ENCODE assay signal across 10 mouse cellular contexts in genomic region chr10:80050885-80051617, GRCm38 (mm10). TPM values are rescaled to one million over a fixed set of nuclear protein-coding genes. Genes with fewer than 3 reads are reported as not detected.
DNase-seq lines count a peak whose midpoint lies in the region; ATAC-seq and TF ChIP-seq lines count a peak whose summit lies in the region.
"Had no signal": no experiment of that assay in that cellular context is flagged by ENCODE, and none has a peak within 500 bp of the region (broad histone marks: within the 10 kb centered on the region; RNA-seq: fewer than 3 reads in every experiment).

No protein-coding gene starts in this region.

- peaks cover 28 to 62% of the 10 kb centered on the region in 2 experiments for H3K4me1 ChIP-seq in heart, embryonic 14.5 days (ENCODE audit: control insufficient read depth in 2 of 2, insufficient read depth in 2 of 2, low read length in 2 of 2)
- H3K4me1 ChIP-seq in E14TG2a.4 (replicated peaks; ENCODE audit: low read depth, low read length): peaks cover 82% of the 10 kb centered on the region
- peaks cover 51% of the 10 kb centered on the region for H3K4me1 ChIP-seq in embryonic facial prominence, embryonic 13.5 days
- H3K4me1 ChIP-seq in limb, embryonic 11.5 days (ENCODE audit: control insufficient read depth, insufficient read depth, low read length): peaks cover 13% of the 10 kb centered on the region

- peaks cover 12% of the 10 kb centered on the region for H3K36me3 ChIP-seq in heart, embryonic 14.5 days (ENCODE audit: control insufficient read depth, insufficient read depth, low read length)
- H3K36me3 ChIP-seq in E14TG2a.4 (ENCODE audit: insufficient read depth, low read length): peaks cover 28% of the 10 kb centered on the region
- peaks cover 8% of the 10 kb centered on the region for H3K36me3 ChIP-seq in embryonic facial prominence, embryonic 13.5 days
- no peaks in the 10 kb centered on the region; the same call in 1 of the 2 replicates for H3K36me3 ChIP-seq in limb, embryonic 11.5 days (ENCODE audit: control insufficient read depth, insufficient read depth, low read length)

- no peaks in the 10 kb centered on the region for H3K9me3 ChIP-seq in heart, embryonic 14.5 days (ENCODE audit: control insufficient read depth, low read length)
- no peaks in the 10 kb centered on the region for H3K9me3 ChIP-seq in E14TG2a.4 (ENCODE audit: low read length)
- no peaks in the 10 kb centered on the region for H3K9me3 ChIP-seq in embryonic facial prominence, embryonic 13.5 days
- H3K9me3 ChIP-seq in limb, embryonic 11.5 days (ENCODE audit: control insufficient read depth, low read length): no peaks in the 10 kb centered on the region

- no peak overlapping the region for H3K4me3 ChIP-seq in heart, embryonic 14.5 days (ENCODE audit: control insufficient read depth in 1 of 2, insufficient read depth in 1 of 2, low read depth in 1 of 2, low read length in 2 of 2)
- H3K4me3 ChIP-seq in E14TG2a.4 (replicated peaks; ENCODE audit: low read length): peak overlapping the region; percentile 77
- H3K4me3 ChIP-seq in embryonic facial prominence, embryonic 13.5 days: no peak overlapping the region
- H3K4me3 ChIP-seq in limb, embryonic 11.5 days (ENCODE audit: low read depth, low read length): no peak overlapping the region

- no peak for ATAC-seq in heart, embryonic 14.5 days (ENCODE audit: insufficient number of reproducible peaks, insufficient read depth, low FRiP score, low read depth)
- ATAC-seq in embryonic facial prominence, embryonic 13.5 days (ENCODE audit: insufficient number of reproducible peaks, insufficient read depth, low FRiP score, low TSS enrichment, low read depth): no peak
- ATAC-seq in limb, embryonic 11.5 days (ENCODE audit: insufficient number of reproducible peaks, low FRiP score, low TSS enrichment, low read depth): no peak
- ATAC-seq: inflammation-experienced regulatory T-cells, adult 6 months had no signal

- no peak for TF ChIP-seq CTCF in E14TG2a.4 (conservative IDR thresholded peaks at IDR 0.05; ENCODE audit: low read length)

- 46% methylated on average over 15 of the region's 15 CpGs for WGBS in heart, embryonic 14.5 days
- WGBS in embryonic facial prominence, embryonic 13.5 days: 23% methylated on average over 15 of the region's 15 CpGs
- 30% methylated on average over 15 of the region's 15 CpGs for WGBS in limb, embryonic 11.5 days

- peak overlapping the region; percentile 48 to 79; a peak in 3 of 4 replicates for H3K27ac ChIP-seq in heart, embryonic 14.5 days (replicated peaks in 1 of 2; ENCODE audit: control insufficient read depth in 1 of 2, insufficient read depth in 1 of 2, low read depth in 2 of 2, low read length in 2 of 2)
- peak overlapping the region; percentile 66 for H3K27ac ChIP-seq in embryonic facial prominence, embryonic 13.5 days
- H3K27ac ChIP-seq in limb, embryonic 11.5 days (replicated peaks; ENCODE audit: low read depth, low read length): no peak overlapping the region

- no peak for DNase-seq in heart, postnatal 25 days (ENCODE audit: low spot score)
- no peak for DNase-seq in limb, embryonic 11.5 days (ENCODE audit: low spot score)
- DNase-seq in urinary bladder, adult 2 months (ENCODE audit: low spot score): no peak
- DNase-seq in left cerebral cortex, postnatal 10 days (ENCODE audit: extremely low spot score in 1 of 2, low spot score in 2 of 2): no peak
- DNase-seq in gastrocnemius, postnatal 25 days: no peak
- DNase-seq: cerebellum, adult 18-20 months had no signal

- intact Hi-C loops in heart, postnatal 25 days (cut with DNase I): no loop called here
- intact Hi-C loops in left cerebral cortex, postnatal 10 days (cut with DNase I): loop anchor here (5.0 kb wide), 1 partner anchor 66 kb away; the partner anchor contains the start of gene Stk11

- no peaks in the 10 kb centered on the region for H3K27me3 ChIP-seq in heart, embryonic 14.5 days (ENCODE audit: control insufficient read depth, insufficient read depth, low read length)
- no peaks in the 10 kb centered on the region for H3K27me3 ChIP-seq in E14TG2a.4 (ENCODE audit: insufficient read depth, low read length)
- H3K27me3 ChIP-seq in embryonic facial prominence, embryonic 13.5 days: no peaks in the 10 kb centered on the region
- no peaks in the 10 kb centered on the region for H3K27me3 ChIP-seq in limb, embryonic 11.5 days (ENCODE audit: control insufficient read depth, insufficient read depth, low read length)

- no peak overlapping the region; the same call in none of the 2 replicates for H3K9ac ChIP-seq in heart, embryonic 14.5 days (ENCODE audit: low read length)
- H3K9ac ChIP-seq in embryonic facial prominence, embryonic 13.5 days: no peak overlapping the region
- no peak overlapping the region; the same call in 1 of the 2 replicates for H3K9ac ChIP-seq in limb, embryonic 11.5 days (ENCODE audit: low read length)

- no peak overlapping the region for H3K4me2 ChIP-seq in heart, embryonic 14.5 days (ENCODE audit: low read length)
- no peak overlapping the region for H3K4me2 ChIP-seq in embryonic facial prominence, embryonic 13.5 days
- 0 out of 2 replicates have a peak overlapping the region, but pooled peaks have one; percentile 2 for H3K4me2 ChIP-seq in limb, embryonic 11.5 days (ENCODE audit: low read depth, severe bottlenecking)

RNA-seq across cellular contexts. Expression of gene Gpx4, which starts 4.1 kb away (rescaled TPM):
- 715 and 757 TPM in 2 replicates for polyA plus RNA-seq in heart, embryonic 14.5 days (2014; fragmentation: Nextera tagmentation; extraction: Ambion mirVana)
- total RNA-seq in heart, postnatal 25 days (2021): 100 to 1,000 TPM; 691 to 812 TPM
- 445 and 488 TPM in 2 replicates for polyA plus RNA-seq in embryonic facial prominence, embryonic 13.5 days (2015; fragmentation: Nextera tagmentation; extraction: Ambion mirVana)
- polyA plus RNA-seq in limb, embryonic 11.5 days (2014; fragmentation: Nextera tagmentation; extraction: Ambion mirVana): 475 and 534 TPM in 2 replicates
- 524 and 620 TPM in 2 replicates for polyA plus RNA-seq in urinary bladder, adult 2 months (2012; rRNA removed)
- total RNA-seq in left cerebral cortex, postnatal 10 days (2021): 100 to 1,000 TPM; 436 to 469 TPM
- total RNA-seq in gastrocnemius, postnatal 25 days (2021): 100 to 1,000 TPM; 527 to 618 TPM

RNA-seq across cellular contexts. Expression of gene Polr2e, which starts 11.5 kb away (rescaled TPM):
- 146 and 162 TPM in 2 replicates for polyA plus RNA-seq in heart, embryonic 14.5 days (2014; fragmentation: Nextera tagmentation; extraction: Ambion mirVana)
- total RNA-seq in heart, postnatal 25 days (2021): 10 to 100 TPM; 79.3 to 81.2 TPM
- 247 and 265 TPM in 2 replicates for polyA plus RNA-seq in embryonic facial prominence, embryonic 13.5 days (2015; fragmentation: Nextera tagmentation; extraction: Ambion mirVana)
- 294 and 308 TPM in 2 replicates for polyA plus RNA-seq in limb, embryonic 11.5 days (2014; fragmentation: Nextera tagmentation; extraction: Ambion mirVana)
- 141 and 178 TPM in 2 replicates for polyA plus RNA-seq in urinary bladder, adult 2 months (2012; rRNA removed)
- total RNA-seq in left cerebral cortex, postnatal 10 days (2021): 10 to 100 TPM; 64.1 to 66.0 TPM
- total RNA-seq in gastrocnemius, postnatal 25 days (2021): 10 to 100 TPM; 43.2 to 45.5 TPM

RNA-seq across cellular contexts. Expression of gene Arhgap45, which starts 34.6 kb away (rescaled TPM):
- polyA plus RNA-seq in heart, embryonic 14.5 days (2014; fragmentation: Nextera tagmentation; extraction: Ambion mirVana): 3.0 and 3.4 TPM in 2 replicates
- total RNA-seq in heart, postnatal 25 days (2021): 1 to 10 TPM; 4.7 to 4.9 TPM
- polyA plus RNA-seq in embryonic facial prominence, embryonic 13.5 days (2015; fragmentation: Nextera tagmentation; extraction: Ambion mirVana): 3.9 and 4.6 TPM in 2 replicates
- polyA plus RNA-seq in limb, embryonic 11.5 days (2014; fragmentation: Nextera tagmentation; extraction: Ambion mirVana): 8.5 and 10.8 TPM in 2 replicates
- 18.9 and 23.0 TPM in 2 replicates for polyA plus RNA-seq in urinary bladder, adult 2 months (2012; rRNA removed)
- total RNA-seq in left cerebral cortex, postnatal 10 days (2021): 1 to 10 TPM; 3.3 to 4.5 TPM
- 1 to 10 TPM; 1.0 to 2.1 TPM for total RNA-seq in gastrocnemius, postnatal 25 days (2021)

RNA-seq across cellular contexts. Expression of gene Sbno2, which starts 54.3 kb away (rescaled TPM):
- polyA plus RNA-seq in heart, embryonic 14.5 days (2014; fragmentation: Nextera tagmentation; extraction: Ambion mirVana): 9.5 and 9.6 TPM in 2 replicates
- total RNA-seq in heart, postnatal 25 days (2021): 10 to 100 TPM; 11.0 to 11.6 TPM
- 15.8 and 16.1 TPM in 2 replicates for polyA plus RNA-seq in embryonic facial prominence, embryonic 13.5 days (2015; fragmentation: Nextera tagmentation; extraction: Ambion mirVana)
- polyA plus RNA-seq in limb, embryonic 11.5 days (2014; fragmentation: Nextera tagmentation; extraction: Ambion mirVana): 8.1 and 10.8 TPM in 2 replicates
- 34.0 and 35.4 TPM in 2 replicates for polyA plus RNA-seq in urinary bladder, adult 2 months (2012; rRNA removed)
- total RNA-seq in left cerebral cortex, postnatal 10 days (2021): 10 to 100 TPM; 20.4 to 21.2 TPM
- total RNA-seq in gastrocnemius, postnatal 25 days (2021): 1 to 10 TPM; 5.6 to 6.7 TPM

RNA-seq across cellular contexts. Expression of gene Abca7, which starts 54.8 kb away (rescaled TPM):
- 1.6 and 1.7 TPM in 2 replicates for polyA plus RNA-seq in heart, embryonic 14.5 days (2014; fragmentation: Nextera tagmentation; extraction: Ambion mirVana)
- 1 to 10 TPM; 6.5 to 6.7 TPM for total RNA-seq in heart, postnatal 25 days (2021)
- polyA plus RNA-seq in embryonic facial prominence, embryonic 13.5 days (2015; fragmentation: Nextera tagmentation; extraction: Ambion mirVana): 2.2 and 2.6 TPM in 2 replicates
- polyA plus RNA-seq in limb, embryonic 11.5 days (2014; fragmentation: Nextera tagmentation; extraction: Ambion mirVana): 1.3 and 1.4 TPM in 2 replicates
- polyA plus RNA-seq in urinary bladder, adult 2 months (2012; rRNA removed): 7.5 and 9.2 TPM in 2 replicates
- total RNA-seq in left cerebral cortex, postnatal 10 days (2021): 1 to 10 TPM; 8.5 to 9.8 TPM
- total RNA-seq in gastrocnemius, postnatal 25 days (2021): 1 to 10 TPM; 4.9 to 5.7 TPM
